Mouse (Mus musculus): ENCODE data around the gene Ptpn7.
A peak's percentile ranks its signal among the peaks of the same experiment; 100 is the strongest.

The Ptpn7 gene

DNA sequence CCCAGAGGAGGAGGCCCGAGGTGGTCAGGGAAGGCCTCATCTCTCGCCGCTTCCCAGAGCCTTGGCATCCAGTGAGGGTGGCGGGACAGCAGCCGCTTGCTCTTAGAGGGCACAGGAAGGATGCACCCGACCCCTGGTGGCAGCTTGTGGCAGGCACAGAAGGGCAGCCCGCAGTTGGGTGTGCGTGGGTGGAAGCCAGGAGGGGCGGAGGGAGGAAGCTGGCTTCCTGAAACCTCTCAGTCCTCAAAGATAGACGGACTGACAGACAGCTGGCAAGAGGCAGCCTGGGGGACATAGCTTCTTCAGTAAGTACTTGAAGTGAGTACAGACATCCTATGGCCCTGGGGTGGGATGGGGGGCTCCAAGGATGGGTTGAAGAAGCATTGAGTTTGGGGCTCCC is at the start of gene Ptpn7:
Gene Ptpn7 (plus strand): TSS at position 228 of the 400 bp plus-strand sequence.
- peak; percentile 73 to 93 for DNase-seq (ENCODE audit: low spot score in 2 of 2)

DNA sequence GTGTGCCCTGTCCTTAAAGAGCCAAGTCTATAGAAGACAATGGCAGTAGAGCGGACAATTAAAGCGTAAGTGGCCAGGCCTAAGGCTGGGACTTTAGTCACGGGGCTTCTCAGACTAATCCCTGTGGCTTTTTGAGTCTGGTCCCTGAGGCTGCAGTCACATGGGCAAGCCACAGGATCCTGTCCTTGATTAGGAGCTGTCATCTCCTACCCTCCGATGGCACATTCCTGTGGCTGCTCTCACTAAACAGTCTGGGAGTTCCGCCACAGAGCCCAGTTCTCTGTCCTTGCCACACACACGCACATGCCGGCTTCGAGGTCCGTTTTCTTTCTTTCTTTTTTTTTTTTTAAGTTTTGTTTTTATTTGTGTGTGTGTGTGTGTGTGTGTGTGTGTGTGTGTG is 49.0 kb upstream of the Ptpn7 start:
- no peak for DNase-seq (ENCODE audit: low spot score in 2 of 2)

GRCm38 (mm10) chr1:135085296-135085871 is 47.1 kb upstream of the Ptpn7 start:
- DNase-seq (ENCODE audit: low spot score in 2 of 2) = no peak

- DNase-seq (ENCODE audit: low spot score in 2 of 2) = no peak
Measured at GRCm38 (mm10) chr1:135086015-135086414, 46.5 kb upstream of the Ptpn7 start.

DNA sequence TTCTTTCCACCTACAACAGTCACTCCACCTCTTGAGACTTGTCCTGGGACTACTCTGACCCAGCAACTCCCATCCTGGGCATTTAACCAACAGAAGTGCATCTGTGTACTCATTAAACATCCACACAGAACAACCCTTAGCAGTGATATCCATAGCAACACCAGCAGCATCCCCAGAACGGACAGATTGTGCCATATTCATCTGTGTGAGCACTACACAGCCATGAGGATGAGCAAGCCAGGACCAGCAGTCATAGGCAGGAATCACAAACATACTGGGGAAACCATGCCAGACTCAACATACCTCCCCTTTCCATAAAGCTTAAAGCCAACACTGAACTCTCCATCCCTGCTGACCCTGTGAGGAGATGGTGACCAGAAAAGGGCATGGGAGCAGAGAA is 45.1 kb upstream of the Ptpn7 start:
- no peak for DNase-seq (ENCODE audit: low spot score in 2 of 2)

- no peak for DNase-seq (ENCODE audit: low spot score in 2 of 2)
Measured at GRCm38 (mm10) chr1:135089626-135090025, 42.9 kb upstream of the Ptpn7 start.

GRCm38 (mm10) chr1:135090914-135091313 is 41.6 kb upstream of the Ptpn7 start:
- no peak for DNase-seq (ENCODE audit: low spot score in 2 of 2)

GRCm38 (mm10) chr1:135094723-135095122 is 37.8 kb upstream of the Ptpn7 start:
- peak in 1 of 2 experiments; percentile 51 for DNase-seq (ENCODE audit: low spot score in 2 of 2)

DNA sequence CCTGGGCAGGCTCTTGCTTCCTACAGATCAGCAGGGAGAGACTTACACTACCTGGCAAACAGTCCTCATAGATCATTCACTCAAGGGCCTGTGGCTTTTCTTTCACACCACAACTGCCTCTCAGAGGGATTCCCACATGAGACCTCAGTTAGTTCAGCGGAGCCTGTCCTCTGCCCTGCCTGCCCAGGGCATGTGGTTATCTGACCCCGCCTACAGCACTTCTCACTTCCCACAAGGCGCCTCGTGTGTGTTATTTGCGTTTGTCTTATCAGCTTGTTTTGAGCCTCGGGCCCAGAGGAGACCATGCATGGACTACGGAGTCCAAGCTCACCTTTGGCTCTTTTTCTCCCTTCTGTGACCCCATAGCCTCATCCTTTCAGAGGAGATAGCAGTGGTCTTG is 37.3 kb upstream of the Ptpn7 start:
- DNase-seq (ENCODE audit: low spot score in 2 of 2) = peak in 1 of 2 experiments; percentile 58

DNA sequence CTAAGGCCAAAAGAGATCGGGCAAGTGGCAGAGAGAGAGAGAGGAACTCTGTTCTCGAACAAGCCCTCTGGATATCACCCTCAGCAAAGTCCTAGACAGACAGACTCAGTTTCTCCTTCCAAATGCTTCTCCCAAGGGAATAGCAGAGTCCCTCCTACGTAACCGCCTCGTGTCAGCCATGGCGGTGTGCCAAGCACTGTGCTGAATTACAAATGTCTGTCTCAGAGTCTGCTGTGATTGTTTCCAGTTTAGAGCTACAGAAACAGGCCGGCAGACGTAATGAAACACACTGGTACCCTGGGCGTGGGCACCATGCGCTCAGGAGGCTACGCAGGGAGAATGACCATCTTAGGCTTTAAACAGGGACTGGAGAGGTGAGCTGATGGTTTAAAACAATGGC is 36.2 kb upstream of the Ptpn7 start:
- DNase-seq (ENCODE audit: low spot score in 2 of 2) = no peak

GRCm38 (mm10) chr1:135097441-135097840 is 35.1 kb upstream of the Ptpn7 start:
- DNase-seq (ENCODE audit: low spot score in 2 of 2) = no peak

DNA sequence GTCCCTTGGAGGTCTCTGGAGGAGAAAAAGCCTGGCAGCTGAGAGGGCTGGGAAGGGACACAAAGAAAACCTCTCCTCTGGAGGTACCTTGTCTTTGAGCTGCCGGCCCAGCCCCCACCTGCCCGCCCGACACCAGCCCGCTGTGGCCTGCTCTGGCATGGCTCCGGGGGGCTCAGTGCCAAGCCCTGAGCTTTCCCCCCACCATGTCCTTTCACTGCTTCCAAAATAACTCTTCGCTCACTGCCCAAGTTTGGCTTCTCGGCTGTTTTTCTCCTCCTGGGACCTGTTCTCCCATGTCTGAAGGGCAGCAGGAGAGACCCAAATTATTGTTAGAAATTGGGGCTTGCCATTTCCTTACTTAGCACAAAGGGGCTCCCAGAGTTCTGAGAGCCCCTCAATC is 34.1 kb upstream of the Ptpn7 start:
- DNase-seq (ENCODE audit: low spot score in 2 of 2) = no peak

- DNase-seq (ENCODE audit: low spot score in 2 of 2) = no peak
Measured at GRCm38 (mm10) chr1:135100400-135100799, 32.1 kb upstream of the Ptpn7 start.

- peak in 1 of 2 experiments; percentile 30 for DNase-seq (ENCODE audit: low spot score in 2 of 2)
Measured at GRCm38 (mm10) chr1:135105124-135105523, 27.4 kb upstream of the Ptpn7 start, which contains the start of gene Lgr6. Lgr6 (minus strand) TSS chr1:135105276.

- peak; percentile 51 to 84 for DNase-seq (ENCODE audit: low spot score in 2 of 2)
Measured at GRCm38 (mm10) chr1:135105951-135106350, 26.5 kb upstream of the Ptpn7 start.

- DNase-seq (ENCODE audit: low spot score in 2 of 2) = peak; percentile 27 to 60
Measured at GRCm38 (mm10) chr1:135108611-135109010, 23.9 kb upstream of the Ptpn7 start.

DNA sequence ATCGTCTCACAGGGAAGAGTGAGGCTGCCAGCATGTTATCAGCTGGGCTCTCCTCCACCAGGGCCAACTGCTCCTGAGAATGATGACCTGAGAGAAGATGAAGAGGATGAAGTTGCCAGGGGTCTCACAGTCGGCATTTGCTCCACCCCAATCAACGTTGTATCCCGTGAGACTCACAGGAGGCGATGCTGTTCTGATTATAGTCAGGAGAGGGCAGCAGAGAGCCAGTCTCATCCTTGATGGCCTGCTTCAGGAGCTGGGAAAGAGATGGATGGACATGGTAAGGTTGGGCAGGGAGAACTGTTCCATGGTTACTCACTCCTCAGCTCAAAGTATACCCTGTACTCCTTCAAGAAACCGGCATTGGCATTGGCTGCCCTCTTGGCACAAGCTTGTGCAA is 22.4 kb upstream of the Ptpn7 start:
- peak; percentile 64 to 75 for DNase-seq (ENCODE audit: low spot score in 2 of 2)

GRCm38 (mm10) chr1:135111271-135111670 is 21.2 kb upstream of the Ptpn7 start:
- DNase-seq (ENCODE audit: low spot score in 2 of 2) = peak in 1 of 2 experiments; percentile 19

GRCm38 (mm10) chr1:135112661-135113060 is 19.8 kb upstream of the Ptpn7 start:
- peak in 1 of 2 experiments; percentile 62 for DNase-seq (ENCODE audit: low spot score in 2 of 2)

DNA sequence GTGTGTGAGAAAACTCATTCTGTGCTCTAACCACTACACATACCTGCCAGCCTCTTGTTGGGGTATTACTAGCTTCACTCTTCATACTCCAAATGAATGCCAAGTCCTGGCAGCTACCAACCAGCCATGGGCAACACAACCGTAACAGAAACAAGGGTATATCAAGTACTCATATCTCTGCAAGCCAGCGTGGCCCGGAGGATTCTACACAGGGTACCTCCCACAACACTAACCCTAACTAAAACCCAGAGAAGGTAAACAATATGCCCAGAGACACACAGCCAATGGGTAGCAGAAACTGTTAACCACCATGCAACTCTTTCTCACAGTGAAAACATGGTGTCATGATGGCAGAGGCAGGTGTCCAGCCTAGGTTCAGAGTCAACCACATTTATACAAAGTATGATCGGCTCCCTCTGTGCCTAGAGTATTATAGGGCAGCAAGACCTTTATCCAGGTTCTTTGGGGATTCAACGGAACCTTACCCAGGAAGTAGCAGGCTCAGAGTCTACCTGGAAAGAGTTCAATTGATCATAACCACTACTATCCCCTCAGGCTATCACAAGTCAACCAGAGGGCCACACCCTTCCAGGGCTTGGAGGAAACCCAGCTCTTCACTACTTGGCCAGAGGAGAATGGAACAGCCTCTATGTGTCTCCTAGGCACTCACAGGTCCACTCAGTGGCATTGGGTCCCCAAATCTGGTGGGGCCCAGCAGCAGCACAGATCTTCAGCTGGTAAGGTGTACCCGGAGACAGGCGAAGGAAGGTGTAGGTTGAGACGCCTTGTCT is 7.7 kb upstream of the Ptpn7 start:
- no peak for DNase-seq (ENCODE audit: low spot score in 2 of 2)

- DNase-seq (ENCODE audit: low spot score in 2 of 2) = peak in 1 of 2 experiments; percentile 21
Measured at GRCm38 (mm10) chr1:135125990-135126389, 6.5 kb upstream of the Ptpn7 start.

- no peak for DNase-seq (ENCODE audit: low spot score in 2 of 2)
Measured at GRCm38 (mm10) chr1:135126443-135127027, 6.0 kb upstream of the Ptpn7 start.

- DNase-seq (ENCODE audit: low spot score in 2 of 2) = peak in 1 of 2 experiments; percentile 16
Measured at GRCm38 (mm10) chr1:135128011-135128441, 4.5 kb upstream of the Ptpn7 start.
